Mouse (Mus musculus): ENCODE measurements around the gene Rpl36. TPM values are rescaled to one million over a fixed set of nuclear protein-coding genes. Genes with fewer than 3 reads are reported as not detected.
"Not testable (repeated sequence)": the region's sequence is repeated elsewhere in the genome, so short reads cannot be mapped to it uniquely, and the experiment has no call there.

Rpl36 gene
- polyA plus RNA-seq, 1 experiment: 1,247 TPM

GRCm38 (mm10) chr17:56604422-56604821, 8.8 kb upstream of the Rpl36 start:
- DNase-seq: no peak
- H3K4me3 ChIP-seq (replicated peaks; ENCODE audit: extremely low read depth, low read depth, low read length): no peak overlapping the region
- peaks cover 3% of the 10 kb centered on the region; the same call in 1 of the 2 replicates for H3K4me1 ChIP-seq (ENCODE audit: control insufficient read depth, insufficient read depth, low read length)
- 83% methylated on average over 3 of the region's 3 CpGs for WGBS
- no peak for TF ChIP-seq CTCF (IDR thresholded peaks at IDR 0.05; ENCODE audit: insufficient read depth, low read length)
- no peak for TF ChIP-seq POLR2A (IDR thresholded peaks at IDR 0.05; ENCODE audit: borderline replicate concordance, extremely low read depth, low read depth, low read length)

- DNase-seq: no peak
- TF ChIP-seq CTCF (IDR thresholded peaks at IDR 0.05; ENCODE audit: insufficient read depth, low read length): no peak
- no peak for TF ChIP-seq POLR2A (IDR thresholded peaks at IDR 0.05; ENCODE audit: borderline replicate concordance, extremely low read depth, low read depth, low read length)
- peaks cover 7% of the 10 kb centered on the region for H3K4me1 ChIP-seq (ENCODE audit: control insufficient read depth, insufficient read depth, low read length)
- WGBS: 82% methylated on average over 9 of the region's 9 CpGs
- no peak overlapping the region for H3K4me3 ChIP-seq (replicated peaks; ENCODE audit: extremely low read depth, low read depth, low read length)
Measured at GRCm38 (mm10) chr17:56605431-56605830, 7.8 kb upstream of the Rpl36 start.

- H3K4me3 ChIP-seq (replicated peaks; ENCODE audit: extremely low read depth, low read depth, low read length): no peak overlapping the region
- TF ChIP-seq POLR2A (IDR thresholded peaks at IDR 0.05; ENCODE audit: borderline replicate concordance, extremely low read depth, low read depth, low read length) (no peak), CTCF (IDR thresholded peaks at IDR 0.05; ENCODE audit: insufficient read depth, low read length) (no peak)
- no peak for DNase-seq
- WGBS: 74% methylated on average over 3 of the region's 3 CpGs
- H3K4me1 ChIP-seq (ENCODE audit: control insufficient read depth, insufficient read depth, low read length): peaks cover 9% of the 10 kb centered on the region
Measured at GRCm38 (mm10) chr17:56607521-56608062, 5.6 kb upstream of the Rpl36 start.

GRCm38 (mm10) chr17:56608699-56609098, 4.5 kb upstream of the Rpl36 start:
- WGBS: 42% methylated on average over 5 of the region's 5 CpGs
- Histone ChIP-seq H3K4me3 (replicated peaks; ENCODE audit: extremely low read depth, low read depth, low read length) (no peak overlapping the region), H3K4me1 (ENCODE audit: control insufficient read depth, insufficient read depth, low read length) (peaks cover 9% of the 10 kb centered on the region)
- DNase-seq: no peak
- TF ChIP-seq CTCF (IDR thresholded peaks at IDR 0.05; ENCODE audit: insufficient read depth, low read length) (no peak), POLR2A (IDR thresholded peaks at IDR 0.05; ENCODE audit: borderline replicate concordance, extremely low read depth, low read depth, low read length) (no peak)

- WGBS: under 1% methylated on average over 44 of the region's 44 CpGs
Measured at GRCm38 (mm10) chr17:56609452-56610171, 3.6 kb upstream of the Rpl36 start, which contains the start of gene 2410015M20Rik. TSS of gene 2410015M20Rik (minus strand) at chr17:56609771.

GRCm38 (mm10) chr17:56611323-56611722, 1.9 kb upstream of the Rpl36 start:
- H3K4me1 ChIP-seq (ENCODE audit: control insufficient read depth, insufficient read depth, low read length): peaks cover 15% of the 10 kb centered on the region
- no peak for DNase-seq
- no peak overlapping the region for H3K4me3 ChIP-seq (replicated peaks; ENCODE audit: extremely low read depth, low read depth, low read length)
- no peak for TF ChIP-seq CTCF (IDR thresholded peaks at IDR 0.05; ENCODE audit: insufficient read depth, low read length)
- no peak for TF ChIP-seq POLR2A (IDR thresholded peaks at IDR 0.05; ENCODE audit: borderline replicate concordance, extremely low read depth, low read depth, low read length)
- 67% methylated on average over 2 of the region's 2 CpGs for WGBS

More at GRCm38 (mm10) chr17:56609452-56610171, 3.6 kb upstream of the Rpl36 start, which contains the start of gene 2410015M20Rik:
- Histone ChIP-seq H3K4me3 (replicated peaks; ENCODE audit: extremely low read depth, low read depth, low read length) (peak within 1 kb of the TSS; percentile 92), H3K4me1 (ENCODE audit: control insufficient read depth, insufficient read depth, low read length) (peaks cover 15% of the 10 kb centered on the region)
- no peak for TF ChIP-seq CTCF (IDR thresholded peaks at IDR 0.05; ENCODE audit: insufficient read depth, low read length)
- peak; percentile 67 for TF ChIP-seq POLR2A (IDR thresholded peaks at IDR 0.05; ENCODE audit: borderline replicate concordance, extremely low read depth, low read depth, low read length)
- peak; percentile 91 for DNase-seq

- 25% methylated on average over 14 of the region's 14 CpGs for WGBS
- no peak for TF ChIP-seq CTCF (IDR thresholded peaks at IDR 0.05; ENCODE audit: insufficient read depth, low read length)
- TF ChIP-seq POLR2A (IDR thresholded peaks at IDR 0.05; ENCODE audit: borderline replicate concordance, extremely low read depth, low read depth, low read length): no peak
- Histone ChIP-seq H3K4me3 (replicated peaks; ENCODE audit: extremely low read depth, low read depth, low read length) (no peak overlapping the region), H3K4me1 (ENCODE audit: control insufficient read depth, insufficient read depth, low read length) (peaks cover 15% of the 10 kb centered on the region)
- DNase-seq: peak; percentile 43
Measured at GRCm38 (mm10) chr17:56611861-56612564, 1.2 kb upstream of the Rpl36 start.

- H3K4me1 ChIP-seq (ENCODE audit: control insufficient read depth, insufficient read depth, low read length): peaks cover 15% of the 10 kb centered on the region
- H3K4me3 ChIP-seq (replicated peaks; ENCODE audit: extremely low read depth, low read depth, low read length); DNase-seq: not testable (repeated sequence)
- 74% methylated on average over 10 of the region's 10 CpGs for WGBS
Measured at GRCm38 (mm10) chr17:56612565-56612939, 664 bp upstream of the Rpl36 start.

GRCm38 (mm10) chr17:56613893-56614292, 677 bp downstream of the Rpl36 start:
- Histone ChIP-seq H3K4me3 (replicated peaks; ENCODE audit: extremely low read depth, low read depth, low read length) (peak overlapping the region; percentile 94), H3K4me1 (ENCODE audit: control insufficient read depth, insufficient read depth, low read length) (peaks cover 12% of the 10 kb centered on the region)
- under 1% methylated on average over 26 of the region's 26 CpGs for WGBS
- peak; percentile 27 for DNase-seq
